Mouse (Mus musculus): ENCODE measurements around the gene Gbp9.
A peak's percentile ranks its signal among the peaks of the same experiment; 100 is the strongest.
"Not testable (repeated sequence)": the region's sequence is repeated elsewhere in the genome, so short reads cannot be mapped to it uniquely, and the experiment has no call there.

Gene Gbp9

GRCm38 (mm10) chr5:105055279-105055678 is 84.1 kb downstream of the Gbp9 start:
- DNase-seq, result no peak

- DNase-seq, result not testable (repeated sequence)
Measured at GRCm38 (mm10) chr5:105053471-105054169, 85.7 kb downstream of the Gbp9 start.

- peak in 1 of 2 experiments; percentile 5 for DNase-seq
Measured at GRCm38 (mm10) chr5:105032362-105032761, 107.0 kb downstream of the Gbp9 start.
